Mouse (Mus musculus): Measurements from ENCODE around the gene Itpa.

Gene Itpa

DNA sequence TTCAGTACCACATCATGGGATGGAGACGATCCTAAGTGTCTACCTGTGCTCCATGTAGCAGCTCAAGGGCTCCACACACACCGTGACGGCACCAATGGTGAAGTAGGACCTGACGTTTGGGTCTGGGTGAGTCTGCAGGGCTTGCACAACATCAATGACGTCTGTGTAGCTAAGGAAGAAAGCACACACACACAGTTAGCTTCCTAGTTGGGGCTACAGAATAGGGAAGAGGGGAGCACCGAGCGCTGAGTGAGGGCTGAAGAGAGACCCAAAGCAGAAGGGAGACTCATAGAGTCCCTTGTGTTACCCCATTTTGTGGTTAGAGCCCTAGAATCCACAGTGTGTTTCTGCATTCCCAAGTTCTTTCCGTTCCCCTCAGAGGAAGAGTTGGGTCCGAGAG, 63.3 kb downstream of the Itpa start:
- no peak for DNase-seq

All from lung, postnatal 10 days (tissue).